Mouse (Mus musculus): ENCODE measurements at regions not wholly inside any gene's neighbourhood (a gene's known extent, or its start where the extent isn't known, plus 50 kb on each side); places are given as distances from the start of the nearest gene placed in this dataset.

DNA sequence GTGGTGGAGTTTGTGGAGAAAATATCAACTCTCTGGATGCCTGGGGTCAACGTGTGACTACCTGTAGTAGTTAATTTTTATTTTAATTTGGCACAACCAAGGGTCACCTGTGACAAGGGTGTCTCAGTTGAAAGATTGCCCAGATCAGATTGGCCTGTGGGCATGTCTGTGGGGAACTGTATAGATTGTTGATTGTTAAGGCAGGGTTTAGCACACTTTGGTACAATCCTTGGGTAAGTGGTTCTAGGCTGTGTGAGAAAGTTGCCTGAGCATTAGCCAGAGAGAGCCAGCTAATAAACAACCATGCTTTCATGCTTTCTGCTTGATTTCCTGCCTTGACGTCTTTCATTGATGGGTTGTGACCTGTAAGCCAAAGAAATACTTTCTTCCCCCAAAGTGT, 229.3 kb downstream of the Tex36 start:
- H3K27me3 ChIP-seq = no peaks in the 10 kb centered on the region
- H3K4me2 ChIP-seq = no peak overlapping the region
- no peak overlapping the region for H3K4me3 ChIP-seq
- H3K27ac ChIP-seq = no peak overlapping the region
- 59% methylated on average over 2 of the region's 2 CpGs for WGBS
- H3K9ac ChIP-seq = no peak overlapping the region
- H3K4me1 ChIP-seq (replicated peaks) = peaks cover 3% of the 10 kb centered on the region; the same call in 1 of the 2 replicates
- ATAC-seq (replicated peaks; ENCODE audit: insufficient number of reproducible peaks, insufficient read depth, low FRiP score, low read depth) = no peak
- H3K36me3 ChIP-seq = no peaks in the 10 kb centered on the region
- H3K9me3 ChIP-seq (replicated peaks) = no peaks in the 10 kb centered on the region

DNA sequence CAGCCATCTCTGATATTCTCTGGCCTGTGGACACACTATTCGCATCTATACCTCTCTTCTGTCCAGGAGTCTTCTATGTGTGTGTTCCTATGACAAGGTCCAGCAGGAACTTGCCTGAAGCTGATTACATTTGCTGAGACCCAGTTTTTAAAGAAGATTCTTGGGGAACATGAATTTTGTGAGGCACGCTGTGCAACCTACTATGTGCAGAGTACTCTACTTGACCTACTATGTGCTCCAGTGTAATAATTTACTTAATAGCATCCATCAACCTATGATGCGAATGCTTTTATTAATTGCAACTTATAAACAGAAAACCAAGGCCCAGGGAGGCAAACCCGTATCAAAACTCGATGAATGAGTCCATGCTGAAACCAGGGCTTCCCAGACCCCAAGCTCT, 231.4 kb downstream of the Tex36 start:
- no peaks in the 10 kb centered on the region for H3K4me1 ChIP-seq (replicated peaks)
- no peaks in the 10 kb centered on the region for H3K36me3 ChIP-seq
- no peak overlapping the region for H3K4me2 ChIP-seq
- no peaks in the 10 kb centered on the region for H3K27me3 ChIP-seq
- WGBS = 80% methylated on average over 5 of the region's 5 CpGs
- no peak overlapping the region for H3K4me3 ChIP-seq
- H3K9me3 ChIP-seq (replicated peaks) = no peaks in the 10 kb centered on the region
- ATAC-seq (replicated peaks; ENCODE audit: insufficient number of reproducible peaks, insufficient read depth, low FRiP score, low read depth) = no peak
- H3K27ac ChIP-seq = no peak overlapping the region
- H3K9ac ChIP-seq = no peak overlapping the region

DNA sequence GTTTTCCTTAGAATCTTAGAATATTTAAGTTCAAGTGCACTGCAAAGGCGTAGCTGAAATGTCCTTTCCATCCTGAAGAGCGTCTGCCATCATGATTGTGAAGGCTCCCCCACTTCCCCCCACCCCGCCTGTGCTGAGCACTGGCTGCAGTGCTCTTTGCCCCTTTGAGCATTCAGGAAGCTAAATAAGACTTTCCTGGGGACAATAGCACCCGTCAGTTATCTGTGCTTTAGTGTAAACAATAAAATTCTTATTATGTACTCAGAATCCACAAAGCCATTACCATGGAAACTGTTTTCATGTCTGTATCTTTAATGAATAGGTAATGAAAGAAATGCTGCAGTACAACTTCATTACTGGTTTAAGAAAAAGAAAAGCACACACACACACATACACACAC, 237.4 kb downstream of the Tex36 start:
- no peak overlapping the region for H3K4me2 ChIP-seq
- no peak overlapping the region for H3K4me3 ChIP-seq
- no peaks in the 10 kb centered on the region for H3K36me3 ChIP-seq
- H3K4me1 ChIP-seq (replicated peaks) = no peaks in the 10 kb centered on the region
- ATAC-seq (replicated peaks; ENCODE audit: insufficient number of reproducible peaks, insufficient read depth, low FRiP score, low read depth) = no peak
- no peak overlapping the region for H3K27ac ChIP-seq
- no peak overlapping the region for H3K9ac ChIP-seq
- H3K9me3 ChIP-seq (replicated peaks) = no peaks in the 10 kb centered on the region
- no peaks in the 10 kb centered on the region for H3K27me3 ChIP-seq
- WGBS = 42% methylated on average over 4 of the region's 4 CpGs

DNA sequence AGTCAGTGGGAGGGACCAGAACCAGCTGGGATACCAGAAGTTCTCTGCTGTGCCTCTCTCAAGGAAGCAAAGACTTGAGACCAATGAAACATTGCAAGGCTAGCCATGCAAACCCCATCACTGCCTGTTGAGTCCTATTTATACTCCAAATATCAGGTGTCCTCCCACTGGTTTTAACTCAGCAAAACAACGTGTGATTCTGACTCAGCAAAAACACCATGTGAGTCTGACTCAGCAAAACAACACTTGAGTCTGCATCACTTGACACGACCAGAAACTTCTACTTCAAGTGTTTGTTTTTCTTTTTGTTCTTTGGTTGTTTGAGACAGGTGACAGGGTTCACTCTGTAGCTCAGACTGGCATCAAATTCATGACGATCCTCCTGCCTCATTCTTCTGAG, 204.6 kb upstream of the Ctbp2 start:
- Histone ChIP-seq H3K9ac (no peak overlapping the region), H3K4me2 (no peak overlapping the region), H3K36me3 (no peaks in the 10 kb centered on the region), H3K27ac (no peak overlapping the region), H3K27me3 (no peaks in the 10 kb centered on the region), H3K4me1 (replicated peaks) (no peaks in the 10 kb centered on the region), H3K4me3 (no peak overlapping the region), H3K9me3 (replicated peaks) (no peaks in the 10 kb centered on the region)
- WGBS = 48% methylated on average over 3 of the region's 3 CpGs
- no peak for ATAC-seq (replicated peaks; ENCODE audit: insufficient number of reproducible peaks, insufficient read depth, low FRiP score, low read depth)

DNA sequence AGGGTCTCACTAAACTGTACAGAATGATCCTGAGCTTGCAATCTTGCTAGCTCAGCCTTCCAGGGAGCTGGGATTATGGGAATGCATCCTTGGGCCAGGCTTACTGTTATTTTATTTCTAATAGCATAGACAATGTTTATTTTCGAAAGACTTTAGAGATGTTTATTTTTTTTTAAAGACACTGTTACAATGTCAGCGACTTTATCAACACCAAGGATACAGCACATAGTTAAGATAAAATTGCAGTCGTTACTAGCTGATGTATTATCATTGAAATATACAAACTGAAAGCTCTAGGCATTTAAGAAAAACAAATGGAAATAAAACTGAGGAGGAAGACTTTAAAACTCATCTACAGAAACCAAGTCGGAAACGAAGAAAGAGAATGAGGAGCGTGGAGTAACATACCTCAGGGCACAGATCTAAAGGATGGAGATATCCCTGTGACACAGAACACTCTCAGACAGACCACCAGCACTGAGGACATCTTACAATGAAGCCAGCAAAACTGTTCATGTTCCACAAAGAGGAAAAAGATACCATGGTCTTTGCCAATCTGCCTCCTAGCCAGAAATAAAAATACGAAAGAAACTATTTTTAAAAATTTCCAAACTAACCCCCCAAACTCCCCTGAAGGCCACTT, 201.5 kb upstream of the Ctbp2 start:
- no peaks in the 10 kb centered on the region for H3K27me3 ChIP-seq
- WGBS = 59% methylated on average over 7 of the region's 7 CpGs
- no peaks in the 10 kb centered on the region for H3K36me3 ChIP-seq
- no peaks in the 10 kb centered on the region for H3K4me1 ChIP-seq (replicated peaks)
- no peaks in the 10 kb centered on the region for H3K9me3 ChIP-seq (replicated peaks)
- H3K4me2 ChIP-seq = no peak overlapping the region
- no peak for ATAC-seq (replicated peaks; ENCODE audit: insufficient number of reproducible peaks, insufficient read depth, low FRiP score, low read depth)
- no peak overlapping the region for H3K9ac ChIP-seq
- no peak overlapping the region for H3K27ac ChIP-seq
- no peak overlapping the region for H3K4me3 ChIP-seq

DNA sequence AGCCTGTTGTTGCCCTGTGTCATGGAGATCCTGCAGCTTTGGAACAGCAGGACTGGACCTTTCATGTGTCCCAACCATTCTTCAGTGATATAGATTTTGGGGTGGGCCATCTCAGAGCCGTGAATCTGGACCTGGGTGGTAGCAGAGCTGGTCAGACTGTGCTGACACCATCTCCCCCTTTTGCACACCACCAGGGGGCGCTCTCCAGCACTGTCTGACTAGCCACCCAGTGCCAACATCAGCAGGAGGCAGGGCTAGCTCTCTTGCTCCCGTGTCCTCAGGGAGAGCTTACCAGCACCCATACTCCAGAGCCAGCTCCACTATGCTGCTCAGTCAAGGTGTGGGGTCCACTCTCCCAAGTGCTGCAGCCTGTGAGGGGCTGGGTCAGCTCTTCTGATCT, 199.8 kb upstream of the Ctbp2 start:
- Histone ChIP-seq H3K9me3 (replicated peaks) (no peaks in the 10 kb centered on the region), H3K27ac (no peak overlapping the region), H3K36me3 (no peaks in the 10 kb centered on the region), H3K9ac (no peak overlapping the region), H3K27me3 (no peaks in the 10 kb centered on the region), H3K4me1 (replicated peaks) (no peaks in the 10 kb centered on the region), H3K4me2 (no peak overlapping the region), H3K4me3 (no peak overlapping the region)
- 74% methylated on average over 3 of the region's 3 CpGs for whole genome bisulfite sequencing
- no peak for ATAC-seq (replicated peaks; ENCODE audit: insufficient number of reproducible peaks, insufficient read depth, low FRiP score, low read depth)

DNA sequence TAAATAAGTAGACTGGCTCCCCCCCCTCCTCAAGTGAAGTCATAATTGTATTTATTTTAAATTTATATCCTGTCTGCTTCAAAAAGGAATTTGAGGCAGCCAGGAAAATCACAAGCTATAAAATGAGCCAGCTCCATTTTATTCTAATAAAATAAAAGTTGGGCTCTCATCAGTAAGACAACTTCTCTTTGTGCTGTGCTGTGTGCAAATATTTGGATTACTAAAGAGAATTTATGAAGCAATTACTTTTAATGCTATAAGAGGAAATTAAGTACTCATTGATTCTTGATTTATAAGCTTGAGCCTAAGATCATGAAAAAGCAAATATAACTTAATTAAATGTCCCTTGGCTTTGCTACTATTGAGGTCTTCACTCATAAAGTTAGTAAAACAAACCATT, 193.4 kb upstream of the Ctbp2 start:
- Histone ChIP-seq H3K9me3 (replicated peaks) (no peaks in the 10 kb centered on the region), H3K36me3 (no peaks in the 10 kb centered on the region), H3K4me3 (no peak overlapping the region), H3K9ac (no peak overlapping the region), H3K27ac (no peak overlapping the region), H3K27me3 (no peaks in the 10 kb centered on the region), H3K4me2 (no peak overlapping the region), H3K4me1 (replicated peaks) (peaks cover 16% of the 10 kb centered on the region)
- ATAC-seq (replicated peaks; ENCODE audit: insufficient number of reproducible peaks, insufficient read depth, low FRiP score, low read depth) = no peak

DNA sequence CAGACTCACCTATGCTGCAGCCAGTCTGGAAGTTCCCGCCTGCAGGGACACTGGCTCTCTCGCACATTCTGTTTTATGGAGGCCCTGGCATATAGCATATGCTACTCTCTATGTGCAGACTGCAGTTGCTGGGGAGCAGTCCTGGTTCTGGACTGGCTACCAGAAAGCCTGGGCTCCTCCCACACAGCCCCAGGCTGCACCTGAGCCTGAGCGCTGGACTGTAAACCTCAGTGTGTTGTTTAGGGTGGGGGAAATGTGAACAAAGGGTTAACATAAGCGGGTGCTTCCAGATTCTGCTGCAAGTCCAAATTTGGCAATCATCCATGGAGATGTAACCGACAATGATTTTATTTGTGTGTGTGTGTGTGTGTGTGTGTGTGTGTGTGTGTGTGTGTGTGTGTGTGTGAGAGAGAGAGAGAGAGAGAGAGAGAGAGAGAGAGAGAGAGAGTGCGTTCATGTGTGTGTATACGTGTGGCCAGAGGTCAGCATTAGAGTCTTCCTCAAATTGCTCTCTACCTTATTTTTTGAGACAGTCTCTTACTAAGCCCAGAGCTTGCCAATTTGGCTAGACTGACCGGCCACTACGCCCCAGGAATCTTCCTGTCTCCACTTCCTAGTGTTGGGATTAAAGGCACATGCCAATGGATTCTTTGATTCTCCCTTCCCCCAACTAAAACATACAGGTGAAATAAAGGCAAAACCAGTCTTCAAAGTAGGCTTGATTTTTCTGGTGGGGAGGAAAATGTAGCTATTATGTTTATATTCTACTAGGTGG, 192.7 kb upstream of the Ctbp2 start:
- H3K9me3 ChIP-seq (replicated peaks) = no peaks in the 10 kb centered on the region
- WGBS = 51% methylated on average over 9 of the region's 9 CpGs
- no peak for ATAC-seq (replicated peaks; ENCODE audit: insufficient number of reproducible peaks, insufficient read depth, low FRiP score, low read depth)

DNA sequence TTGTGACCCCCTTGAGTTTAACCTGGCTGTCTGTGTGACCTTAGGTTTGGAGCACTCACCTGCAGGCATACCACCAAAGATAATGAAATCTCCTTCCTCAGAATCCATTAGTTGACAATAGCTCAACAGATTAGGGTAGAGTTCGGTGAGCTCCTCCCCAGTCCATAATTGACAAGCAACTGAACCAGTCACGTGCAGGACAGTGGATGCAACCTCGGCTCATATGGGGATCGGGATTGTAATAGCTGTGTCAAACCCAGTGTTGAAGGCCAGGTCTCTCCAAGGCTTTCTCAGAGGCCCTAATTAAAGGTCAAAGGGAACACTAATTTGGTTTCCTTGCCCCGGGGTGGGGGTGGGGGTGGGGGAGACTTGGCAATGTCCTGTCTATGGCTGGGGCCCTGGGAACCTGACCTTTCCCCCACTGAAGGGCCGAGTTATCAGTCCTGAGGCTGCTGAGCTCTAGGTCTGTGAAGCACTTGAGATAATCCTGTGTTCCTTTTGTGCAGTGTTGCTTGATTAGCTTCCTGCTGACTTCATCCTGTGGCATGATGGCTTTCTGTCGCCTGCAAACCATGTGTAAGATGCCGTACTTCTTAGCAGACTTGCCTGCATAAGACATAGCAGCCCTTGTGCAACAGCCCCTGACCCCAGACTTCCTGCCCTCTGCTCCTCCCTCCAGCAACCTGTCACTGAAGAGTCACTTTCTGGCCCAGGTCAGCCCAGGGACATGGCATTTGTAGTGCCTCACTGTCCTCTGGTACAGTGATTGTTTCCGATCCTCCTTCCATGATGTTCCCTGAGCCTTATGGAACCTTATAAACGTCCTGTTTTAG, 191.3 kb upstream of the Ctbp2 start:
- no peaks in the 10 kb centered on the region for H3K36me3 ChIP-seq
- 21% methylated on average over 10 of the region's 10 CpGs for WGBS
- H3K4me2 ChIP-seq = no peak overlapping the region
- H3K9ac ChIP-seq = no peak overlapping the region
- no peak overlapping the region for H3K27ac ChIP-seq
- no peak overlapping the region for H3K4me3 ChIP-seq
- H3K4me1 ChIP-seq (replicated peaks) = peaks cover 16% of the 10 kb centered on the region
- no peaks in the 10 kb centered on the region for H3K27me3 ChIP-seq
- H3K9me3 ChIP-seq (replicated peaks) = no peaks in the 10 kb centered on the region
- ATAC-seq (replicated peaks; ENCODE audit: insufficient number of reproducible peaks, insufficient read depth, low FRiP score, low read depth) = 0 out of 2 replicates have a peak, but pooled peaks have one; percentile 27

More for the DNA sequence above, 192.7 kb upstream of the Ctbp2 start:
- Histone ChIP-seq H3K4me2 (no peak overlapping the region), H3K27me3 (no peaks in the 10 kb centered on the region), H3K36me3 (no peaks in the 10 kb centered on the region), H3K4me1 (replicated peaks) (peaks cover 16% of the 10 kb centered on the region), H3K4me3 (no peak overlapping the region), H3K27ac (no peak overlapping the region), H3K9ac (no peak overlapping the region)

DNA sequence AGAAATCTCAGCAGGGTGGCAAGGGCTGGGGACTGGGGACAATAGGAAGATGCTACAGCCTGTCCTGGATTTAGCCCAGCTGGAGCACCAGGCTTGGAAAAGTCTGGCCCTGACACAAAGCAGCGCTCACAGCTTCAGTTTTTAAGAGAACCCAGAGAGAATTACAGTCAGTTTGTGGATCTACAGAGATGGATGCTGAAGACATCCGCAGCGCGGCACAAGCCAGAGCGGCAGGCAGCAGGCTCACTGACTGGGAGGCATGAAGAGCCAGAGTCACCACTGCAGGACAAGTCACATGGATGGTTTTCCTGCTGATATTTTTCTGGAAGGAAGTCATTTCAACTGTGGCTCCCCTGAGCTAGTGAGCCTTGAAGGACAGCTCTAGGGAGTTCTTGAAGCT, 189.0 kb upstream of the Ctbp2 start:
- H3K36me3 ChIP-seq = no peaks in the 10 kb centered on the region
- H3K27me3 ChIP-seq = no peaks in the 10 kb centered on the region
- no peak for ATAC-seq (replicated peaks; ENCODE audit: insufficient number of reproducible peaks, insufficient read depth, low FRiP score, low read depth)
- no peak overlapping the region for H3K4me2 ChIP-seq
- H3K4me3 ChIP-seq = no peak overlapping the region
- peaks cover 16% of the 10 kb centered on the region for H3K4me1 ChIP-seq (replicated peaks)
- H3K9ac ChIP-seq = no peak overlapping the region
- H3K27ac ChIP-seq = no peak overlapping the region
- WGBS = 52% methylated on average over 5 of the region's 5 CpGs
- H3K9me3 ChIP-seq (replicated peaks) = no peaks in the 10 kb centered on the region

DNA sequence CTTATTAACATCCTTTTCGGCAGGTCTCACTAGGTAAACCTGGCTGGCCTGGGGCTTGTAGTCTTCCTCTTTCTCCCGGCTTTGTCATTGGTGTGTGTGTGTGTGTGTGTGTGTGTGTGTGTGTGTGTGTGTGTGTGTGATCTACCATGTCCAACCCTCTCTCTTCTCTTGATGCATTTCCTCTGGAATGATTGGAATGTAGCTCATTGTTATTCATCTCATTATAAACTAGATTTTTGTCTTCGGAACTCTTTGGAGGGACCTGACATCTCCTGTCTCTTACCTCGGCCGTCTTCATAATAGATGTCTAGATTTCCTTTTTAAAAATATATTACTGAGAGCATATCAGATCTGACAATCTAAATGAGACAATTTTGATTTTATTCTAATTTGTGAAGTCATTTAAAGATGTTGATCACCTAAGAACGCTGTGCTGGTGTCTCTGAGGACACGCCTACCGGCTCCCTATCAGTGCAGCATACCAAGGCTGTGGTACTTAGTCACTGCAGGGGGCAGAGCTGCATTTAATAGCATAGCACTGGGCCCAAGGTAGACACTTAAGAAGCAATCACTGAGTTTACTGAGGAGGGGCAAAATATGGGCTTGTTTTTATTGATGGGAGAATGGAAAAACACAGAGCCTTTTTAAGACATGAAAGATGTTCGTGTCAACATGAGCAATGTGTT, 187.1 kb upstream of the Ctbp2 start:
- Histone ChIP-seq H3K36me3 (no peaks in the 10 kb centered on the region), H3K4me3 (no peak overlapping the region), H3K4me2 (no peak overlapping the region), H3K27me3 (no peaks in the 10 kb centered on the region), H3K9me3 (replicated peaks) (no peaks in the 10 kb centered on the region), H3K9ac (no peak overlapping the region), H3K27ac (no peak overlapping the region), H3K4me1 (replicated peaks) (peaks cover 9% of the 10 kb centered on the region)
- 51% methylated on average over 9 of the region's 9 CpGs for WGBS
- ATAC-seq (replicated peaks; ENCODE audit: insufficient number of reproducible peaks, insufficient read depth, low FRiP score, low read depth) = no peak

Measured in heart, embryonic 15.5 days (tissue).